Mouse (Mus musculus): ENCODE results near the gene Gm12185. TPM values are rescaled to one million over a fixed set of nuclear protein-coding genes. Genes with fewer than 3 reads are reported as not detected.
A peak's percentile ranks its signal among the peaks of the same experiment; 100 is the strongest.
"Not testable (repeated sequence)": the region's sequence is repeated elsewhere in the genome, so short reads cannot be mapped to it uniquely, and the experiment has no call there.

Gene Gm12185
- polyA plus RNA-seq, 1 experiment from 2014 or later: 0.05 TPM

GRCm38 (mm10) chr11:48978240-48978939 lies 13.6 kb downstream of the Gm12185 start, which contains the start of gene Olfr56:
Gene Olfr56 (plus strand): TSS chr11:48978889.
- H3K36me3 ChIP-seq; ATAC-seq (ENCODE audit: borderline replicate concordance, extremely low read depth, low FRiP score, low TSS enrichment); H3K27ac ChIP-seq; H3K27me3 ChIP-seq; H3K4me1 ChIP-seq; H3K4me3 ChIP-seq; H3K9me3 ChIP-seq; H3K4me2 ChIP-seq; H3K9ac ChIP-seq: not testable (repeated sequence)
- WGBS: no CpG with 5 or more reads among the region's 1 CpGs

GRCm38 (mm10) chr11:48974686-48975085 lies 17.3 kb downstream of the Gm12185 start:
- not testable (repeated sequence) for H3K27ac ChIP-seq; H3K9me3 ChIP-seq; H3K4me3 ChIP-seq; H3K4me1 ChIP-seq; H3K36me3 ChIP-seq; ATAC-seq (ENCODE audit: borderline replicate concordance, extremely low read depth, low FRiP score, low TSS enrichment); H3K9ac ChIP-seq; H3K4me2 ChIP-seq; H3K27me3 ChIP-seq
- no CpG with 5 or more reads among the region's 1 CpGs for WGBS

- 85% methylated on average over 6 of the region's 6 CpGs for WGBS
- ATAC-seq (ENCODE audit: borderline replicate concordance, extremely low read depth, low FRiP score, low TSS enrichment); H3K27ac ChIP-seq: not testable (repeated sequence)
Measured at GRCm38 (mm10) chr11:48946090-48946489, 45.9 kb downstream of the Gm12185 start, which contains the start of gene Psme2b. Gene Psme2b (minus strand): TSS chr11:48946190.

GRCm38 (mm10) chr11:48939286-48939685 lies 52.7 kb downstream of the Gm12185 start:
- H3K4me2 ChIP-seq; H3K4me3 ChIP-seq; H3K9me3 ChIP-seq; ATAC-seq (ENCODE audit: borderline replicate concordance, extremely low read depth, low FRiP score, low TSS enrichment); H3K9ac ChIP-seq; H3K27me3 ChIP-seq; H3K4me1 ChIP-seq; H3K36me3 ChIP-seq: not testable (repeated sequence)
- H3K27ac ChIP-seq: peak overlapping the region; percentile 53

More at GRCm38 (mm10) chr11:48946090-48946489, 45.9 kb downstream of the Gm12185 start, which contains the start of gene Psme2b:
- H3K4me1 ChIP-seq, H3K36me3 ChIP-seq, H3K4me2 ChIP-seq, H3K4me3 ChIP-seq, H3K9me3 ChIP-seq, H3K9ac ChIP-seq, H3K27me3 ChIP-seq: not testable (repeated sequence)

GRCm38 (mm10) chr11:48935291-48935690 lies 56.7 kb downstream of the Gm12185 start:
- H3K4me1 ChIP-seq; H3K27ac ChIP-seq; H3K9ac ChIP-seq; H3K4me2 ChIP-seq; H3K36me3 ChIP-seq; H3K4me3 ChIP-seq; H3K27me3 ChIP-seq; H3K9me3 ChIP-seq; ATAC-seq (ENCODE audit: borderline replicate concordance, extremely low read depth, low FRiP score, low TSS enrichment): not testable (repeated sequence)
- 20% methylated on average over 1 of the region's 3 CpGs for WGBS

GRCm38 (mm10) chr11:48933923-48934322 lies 58.1 kb downstream of the Gm12185 start:
- not testable (repeated sequence) for H3K4me2 ChIP-seq; H3K27me3 ChIP-seq; H3K4me3 ChIP-seq; ATAC-seq (ENCODE audit: borderline replicate concordance, extremely low read depth, low FRiP score, low TSS enrichment); H3K9ac ChIP-seq; H3K4me1 ChIP-seq; H3K9me3 ChIP-seq; H3K36me3 ChIP-seq; H3K27ac ChIP-seq
- 0% methylated on average over 1 of the region's 1 CpGs for WGBS

DNA sequence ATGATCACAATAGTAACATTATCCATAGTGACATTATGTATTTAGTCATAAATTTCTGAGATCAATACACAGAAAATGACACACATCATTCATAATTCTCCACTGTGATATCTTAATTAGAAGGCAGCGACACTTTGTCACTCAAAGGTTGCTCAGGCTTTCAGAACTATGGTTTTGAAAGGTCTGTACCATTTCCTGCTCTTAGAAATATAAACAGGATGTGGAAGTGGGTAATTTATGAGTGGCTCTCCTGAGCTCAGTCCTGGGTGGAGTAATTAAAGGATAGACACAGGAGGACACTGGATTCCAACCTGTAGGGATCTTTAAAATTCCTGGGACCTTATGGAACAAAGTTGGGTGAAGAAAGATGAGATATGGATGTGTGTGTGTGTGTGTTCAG lies 58.6 kb downstream of the Gm12185 start:
- H3K4me1 ChIP-seq; H3K27ac ChIP-seq; H3K36me3 ChIP-seq; H3K27me3 ChIP-seq; H3K4me2 ChIP-seq; H3K4me3 ChIP-seq; H3K9ac ChIP-seq; ATAC-seq (ENCODE audit: borderline replicate concordance, extremely low read depth, low FRiP score, low TSS enrichment); H3K9me3 ChIP-seq: not testable (repeated sequence)
- whole genome bisulfite sequencing: 63% methylated on average over 1 of the region's 1 CpGs

GRCm38 (mm10) chr11:48928068-48928467 lies 64.0 kb downstream of the Gm12185 start:
- not testable (repeated sequence) for H3K4me2 ChIP-seq; H3K4me3 ChIP-seq; H3K27me3 ChIP-seq; H3K9ac ChIP-seq; H3K36me3 ChIP-seq; H3K9me3 ChIP-seq; ATAC-seq (ENCODE audit: borderline replicate concordance, extremely low read depth, low FRiP score, low TSS enrichment); H3K4me1 ChIP-seq; H3K27ac ChIP-seq
- 65% methylated on average over 1 of the region's 1 CpGs for WGBS

DNA sequence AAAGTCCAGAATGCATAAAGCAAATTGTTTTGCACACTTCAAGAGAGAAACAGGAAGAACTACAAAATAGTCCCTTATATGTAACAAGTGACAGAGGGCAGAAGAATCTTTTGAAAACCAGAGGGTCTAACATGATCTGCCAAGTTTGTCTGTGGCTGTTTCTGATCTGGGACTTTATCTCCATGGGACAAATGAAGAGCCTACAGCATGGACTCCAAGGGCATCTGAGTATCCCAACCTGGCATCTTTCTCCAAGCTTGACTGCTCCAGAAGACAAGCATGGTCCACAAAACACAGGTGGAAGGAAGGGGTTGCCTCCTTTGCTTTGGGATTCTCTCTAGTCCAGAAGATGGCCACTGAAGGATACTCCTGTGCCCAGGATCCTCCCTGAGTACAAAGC lies 65.6 kb downstream of the Gm12185 start:
- H3K4me1 ChIP-seq; ATAC-seq (ENCODE audit: borderline replicate concordance, extremely low read depth, low FRiP score, low TSS enrichment); H3K9me3 ChIP-seq; H3K9ac ChIP-seq; H3K27me3 ChIP-seq; H3K4me3 ChIP-seq; H3K4me2 ChIP-seq; H3K27ac ChIP-seq; H3K36me3 ChIP-seq: not testable (repeated sequence)

DNA sequence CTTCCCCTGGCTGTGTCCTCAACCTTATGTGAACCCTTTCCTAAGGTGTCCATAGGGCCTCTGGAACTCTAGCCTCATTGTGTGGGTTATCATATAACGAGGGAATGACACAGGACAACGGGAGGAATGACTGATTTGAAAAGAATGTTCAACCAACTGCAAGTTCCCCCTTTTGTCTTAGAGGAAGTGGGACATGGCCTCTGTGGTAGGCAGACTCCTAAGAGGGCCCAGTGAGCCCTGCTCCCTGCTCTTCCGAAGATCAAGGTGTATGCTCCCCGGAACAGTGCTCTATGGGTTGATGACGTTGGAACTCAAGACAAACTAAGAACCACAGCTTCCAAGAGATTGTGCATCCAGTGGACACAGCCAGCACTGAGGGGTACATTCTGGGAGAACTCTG lies 68.2 kb downstream of the Gm12185 start:
- 86% methylated on average over 5 of the region's 5 CpGs for WGBS
- H3K4me1 ChIP-seq; H3K9ac ChIP-seq; H3K4me3 ChIP-seq; H3K36me3 ChIP-seq; H3K9me3 ChIP-seq; H3K27ac ChIP-seq; ATAC-seq (ENCODE audit: borderline replicate concordance, extremely low read depth, low FRiP score, low TSS enrichment); H3K27me3 ChIP-seq; H3K4me2 ChIP-seq: not testable (repeated sequence)

DNA sequence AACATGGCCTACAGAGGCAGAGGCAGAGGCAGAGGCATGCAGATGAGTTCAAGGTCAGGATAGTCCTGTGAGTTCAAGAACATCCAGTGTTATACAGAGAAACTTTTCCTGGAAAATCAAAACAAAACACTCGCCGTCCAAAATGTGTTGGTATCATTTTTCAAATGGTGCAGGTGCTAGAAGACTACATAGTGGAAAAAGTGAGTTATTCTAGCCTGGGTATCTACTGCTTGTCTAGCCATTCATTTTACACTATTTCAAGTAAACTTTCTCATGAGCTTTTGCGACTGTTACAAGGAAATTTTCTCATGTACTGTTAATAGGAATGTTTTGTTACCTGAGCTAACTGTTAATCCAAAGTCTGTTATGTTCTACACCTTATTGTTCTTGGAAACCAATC lies 73.6 kb downstream of the Gm12185 start:
- 52% methylated on average over 3 of the region's 3 CpGs for WGBS
- H3K4me3 ChIP-seq: no peak overlapping the region
- H3K36me3 ChIP-seq: no peaks in the 10 kb centered on the region
- no peak overlapping the region for H3K27ac ChIP-seq
- no peaks in the 10 kb centered on the region for H3K27me3 ChIP-seq
- no peak overlapping the region for H3K4me2 ChIP-seq
- H3K9me3 ChIP-seq: no peaks in the 10 kb centered on the region
- no peaks in the 10 kb centered on the region for H3K4me1 ChIP-seq
- no peak for ATAC-seq (ENCODE audit: borderline replicate concordance, extremely low read depth, low FRiP score, low TSS enrichment)
- H3K9ac ChIP-seq: no peak overlapping the region

- H3K4me2 ChIP-seq: no peak overlapping the region
- no peak overlapping the region for H3K27ac ChIP-seq
- H3K9me3 ChIP-seq: no peaks in the 10 kb centered on the region
- no peak overlapping the region for H3K4me3 ChIP-seq
- ATAC-seq (ENCODE audit: borderline replicate concordance, extremely low read depth, low FRiP score, low TSS enrichment): no peak
- H3K36me3 ChIP-seq: no peaks in the 10 kb centered on the region
- H3K27me3 ChIP-seq: no peaks in the 10 kb centered on the region
- WGBS: 97% methylated on average over 1 of the region's 1 CpGs
- H3K9ac ChIP-seq: no peak overlapping the region
- H3K4me1 ChIP-seq: no peaks in the 10 kb centered on the region
Measured at GRCm38 (mm10) chr11:48913611-48914010, 78.4 kb downstream of the Gm12185 start.

- no peaks in the 10 kb centered on the region for H3K36me3 ChIP-seq
- no peak overlapping the region for H3K9ac ChIP-seq
- ATAC-seq (ENCODE audit: borderline replicate concordance, extremely low read depth, low FRiP score, low TSS enrichment): no peak
- no peaks in the 10 kb centered on the region for H3K4me1 ChIP-seq
- no peak overlapping the region for H3K4me3 ChIP-seq
- H3K4me2 ChIP-seq: no peak overlapping the region
- H3K27ac ChIP-seq: no peak overlapping the region
- WGBS: 27% methylated on average over 1 of the region's 1 CpGs
- H3K27me3 ChIP-seq: no peaks in the 10 kb centered on the region
- H3K9me3 ChIP-seq: no peaks in the 10 kb centered on the region
Measured at GRCm38 (mm10) chr11:48908459-48908858, 83.6 kb downstream of the Gm12185 start.
